Mouse (Mus musculus) left cerebral cortex, postnatal 10 days (tissue): ENCODE data around the gene Tnpo3. TPM values are rescaled to one million over a fixed set of nuclear protein-coding genes. Genes with fewer than 3 reads are reported as not detected.

ENCODE experiments used
- DNase-seq, 2 experiments: peaks; one replicate each; pipeline ENCODE4 v3.0.0; 2021 to 2022; ENCODE audit warnings: low spot score in 2 of 2, mixed read lengths in 1 of 2; ENCODE audit errors: extremely low spot score in 1 of 2
- intact Hi-C: fragments of 180-260 bp; cut with DNase I; formaldehyde crosslinking; loops from one replicate; pipeline ENCODE4 v1.15.1; 2025
- total RNA-seq, 2 experiments: library from RNA; stranded (reverse); gene quantifications; 2 replicates each; pipeline ENCODE4 v1.2.3; 2021

The Tnpo3 gene
- total RNA-seq, 2 experiments from 2014 or later: 73.8 to 77.3 TPM

- intact Hi-C loops: no loop called here
- DNase-seq: no peak
Measured at GRCm38 (mm10) chr6:29501599-29501998, 108.1 kb downstream of the Tnpo3 start.

- intact Hi-C loops: no loop called here
- DNase-seq: no peak
Measured at GRCm38 (mm10) chr6:29500810-29501209, 108.9 kb downstream of the Tnpo3 start.

GRCm38 (mm10) chr6:29500177-29500576 is 109.5 kb downstream of the Tnpo3 start:
- intact Hi-C loops: no loop called here
- DNase-seq: no peak

GRCm38 (mm10) chr6:29497791-29498190 is 111.9 kb downstream of the Tnpo3 start:
- intact Hi-C loops: no loop called here
- DNase-seq: no peak

GRCm38 (mm10) chr6:29496270-29496669 is 113.4 kb downstream of the Tnpo3 start:
- intact Hi-C loops: no loop called here
- DNase-seq: no peak

GRCm38 (mm10) chr6:29494101-29494500 is 115.6 kb downstream of the Tnpo3 start:
- intact Hi-C loops: no loop called here
- no peak for DNase-seq

Other genes with a start within 250 kb of the Tnpo3 start
- gene Opn1sw, start 221.4 kb downstream of the Tnpo3 start, total RNA-seq: under 1 TPM; 0.39 to 0.99 TPM
- gene Ccdc136, start 213.6 kb downstream of the Tnpo3 start, total RNA-seq: 100 to 1,000 TPM in 1 of 2 experiments, 10 to 100 TPM in 1; 95.7 to 101 TPM
- 1 to 10 TPM; 1.8 to 2.0 TPM for gene Flnc, start 176.6 kb downstream of the Tnpo3 start, total RNA-seq
- 100 to 1,000 TPM; 246 to 249 TPM for gene Atp6v1f, start 142.2 kb downstream of the Tnpo3 start, total RNA-seq
- gene Atp6v1fnb, start 138.4 kb downstream of the Tnpo3 start, total RNA-seq: 1 to 10 TPM in 1 of 2 experiments, under 1 TPM in 1; 0.54 to 1.1 TPM
- 1 to 10 TPM; 6.7 to 8.9 TPM for gene Kcp, start 101.9 kb downstream of the Tnpo3 start, total RNA-seq
- 1 to 10 TPM; 3.1 to 3.5 TPM for gene Irf5, start 83.3 kb downstream of the Tnpo3 start, total RNA-seq
- gene Tspan33, start 84.3 kb upstream of the Tnpo3 start, total RNA-seq: 10 to 100 TPM; 18.8 to 20.4 TPM
- 10 to 100 TPM; 10.6 to 11.3 TPM for gene Smo, start 125.6 kb upstream of the Tnpo3 start, total RNA-seq
- gene Ahcyl2, start 158.1 kb upstream of the Tnpo3 start, total RNA-seq: 10 to 100 TPM; 67.9 to 75.9 TPM